Mouse (Mus musculus) CH12.LX (cell line): Measurements from ENCODE around the gene Zfp629. TPM values are rescaled to one million over a fixed set of nuclear protein-coding genes. Genes with fewer than 3 reads are reported as not detected.
A peak's percentile ranks its signal among the peaks of the same experiment; 100 is the strongest.

ENCODE experiments used
- DNase-seq: peaks from one replicate; pipeline ENCODE4 v3.0.0-alpha.2; 2013; ENCODE audit errors: extremely low read depth
- H3K27ac ChIP-seq: 2 replicates; pipeline ENCODE4 v1.5.1; 2012; ENCODE audit warnings: low read depth, mild to moderate bottlenecking, control low read depth, moderate library complexity; ENCODE audit not compliant: insufficient read depth
- H3K27me3 ChIP-seq: replicated peaks from 2 replicates; pipeline ENCODE3; 2012; ENCODE audit warnings: inconsistent platforms
- H3K36me3 ChIP-seq, 2 experiments: replicated peaks in 1 of 2; 2 replicates each; pipeline versions ENCODE3 to v1.6.1; 2012; ENCODE audit warnings: inconsistent platforms in 1 of 2, low read length in 1 of 2, mild to moderate bottlenecking in 1 of 2, mixed read lengths in 1 of 2, moderate library complexity in 1 of 2; ENCODE audit not compliant: control insufficient read depth in 1 of 2, insufficient read depth in 1 of 2
- H3K4me1 ChIP-seq, 2 experiments: 2 replicates each; pipeline ENCODE4 v1.6.1; 2012; ENCODE audit warnings: inconsistent platforms in 1 of 2, moderate library complexity in 1 of 2; ENCODE audit not compliant: insufficient read depth in 2 of 2, control insufficient read depth in 1 of 2
- H3K4me2 ChIP-seq: 2 replicates; pipeline ENCODE4 v1.6.1; 2012; ENCODE audit warnings: low read depth, mild to moderate bottlenecking, control low read depth; ENCODE audit not compliant: poor library complexity, insufficient read depth, severe bottlenecking
- H3K4me3 ChIP-seq, 3 experiments: fragments of 150-350 bp in 1 of 3; sonication (generic) in 1 of 3; replicated peaks in 1 of 3; 2 replicates each; pipeline versions ENCODE3 to v1.5.1; 2011 to 2012; ENCODE audit warnings: low read depth in 2 of 3, low read length in 2 of 3, mild to moderate bottlenecking in 2 of 3, moderate library complexity in 2 of 3, control low read depth in 1 of 3, improper control_type of control experiment in 1 of 3, inconsistent platforms in 1 of 3, mixed read lengths in 1 of 3; ENCODE audit not compliant: poor library complexity in 1 of 3
- H3K79me2 ChIP-seq: replicated peaks from 2 replicates; pipeline ENCODE4 v1.6.1; 2012; ENCODE audit warnings: mild to moderate bottlenecking, moderate library complexity; ENCODE audit not compliant: control insufficient read depth, poor library complexity, insufficient read depth, severe bottlenecking; ENCODE audit errors: extremely low read depth
- H3K9ac ChIP-seq: 2 replicates; pipeline ENCODE4 v1.6.1; 2012; ENCODE audit warnings: low read depth, mild to moderate bottlenecking, control low read depth, moderate library complexity; ENCODE audit not compliant: insufficient read depth
- H3K9me3 ChIP-seq: replicated peaks from 2 replicates; pipeline ENCODE3; 2012; ENCODE audit warnings: low read length, inconsistent platforms, mixed read lengths
- BHLHE40 ChIP-seq: IDR thresholded peaks from 2 replicates; pipeline ENCODE4 v1.6.1; 2011; ENCODE audit warnings: mild to moderate bottlenecking, low read depth, low read length, improper control_type of control experiment
- CHD1 ChIP-seq: IDR thresholded peaks from 2 replicates; pipeline ENCODE4 v1.6.1; 2012; ENCODE audit warnings: low read depth, low read length, improper control_type of control experiment, inconsistent platforms
- CHD2 ChIP-seq: IDR thresholded peaks from 2 replicates; pipeline ENCODE4 v1.6.1; 2011; ENCODE audit warnings: low read length, improper control_type of control experiment
- E2F4 ChIP-seq: IDR thresholded peaks from 2 replicates; pipeline ENCODE4 v1.6.1; 2011; ENCODE audit warnings: low read depth, low read length, improper control_type of control experiment; ENCODE audit not compliant: insufficient replicate concordance
- ELF1 ChIP-seq: IDR thresholded peaks from 2 replicates; pipeline ENCODE4 v1.6.1; 2014; ENCODE audit warnings: low read depth, mild to moderate bottlenecking, inconsistent platforms, low read length, improper control_type of control experiment
- EP300 ChIP-seq: IDR thresholded peaks from 2 replicates; pipeline ENCODE4 v1.6.1; 2011; ENCODE audit warnings: low read length, improper control_type of control experiment
- ETS1 ChIP-seq: conservative IDR thresholded peaks from 2 replicates; pipeline ENCODE4 v1.6.1; 2012; ENCODE audit warnings: low read depth, mild to moderate bottlenecking, inconsistent platforms, low read length, improper control_type of control experiment, moderate library complexity
- GABPA ChIP-seq: IDR thresholded peaks from 2 replicates; pipeline ENCODE4 v1.6.1; 2012; ENCODE audit warnings: low read depth, low read length, improper control_type of control experiment, inconsistent platforms; ENCODE audit not compliant: insufficient replicate concordance
- IRF4 ChIP-seq: IDR thresholded peaks from 2 replicates; pipeline ENCODE4 v1.6.1; 2014; ENCODE audit warnings: low read depth, mild to moderate bottlenecking, inconsistent platforms, low read length, improper control_type of control experiment
- JUN ChIP-seq: IDR thresholded peaks from 2 replicates; pipeline ENCODE4 v1.6.1; 2011; ENCODE audit warnings: low read depth, mild to moderate bottlenecking, low read length, improper control_type of control experiment, moderate library complexity; ENCODE audit not compliant: insufficient read depth
- JUND ChIP-seq: conservative IDR thresholded peaks from 2 replicates; pipeline ENCODE4 v1.6.1; 2011; ENCODE audit warnings: low read depth, low read length, improper control_type of control experiment
- KAT2A ChIP-seq: IDR thresholded peaks from 2 replicates; pipeline ENCODE4 v1.6.1; 2012; ENCODE audit warnings: low read length, improper control_type of control experiment, inconsistent platforms; ENCODE audit not compliant: insufficient replicate concordance
- MAFK ChIP-seq: IDR thresholded peaks from 2 replicates; pipeline ENCODE4 v1.6.1; 2011; ENCODE audit warnings: low read length, improper control_type of control experiment; ENCODE audit not compliant: insufficient replicate concordance
- MAZ ChIP-seq: IDR thresholded peaks from 2 replicates; pipeline ENCODE4 v1.6.1; 2012; ENCODE audit warnings: low read depth, mild to moderate bottlenecking, inconsistent platforms, low read length, improper control_type of control experiment, moderate library complexity
- MXI1 ChIP-seq: IDR thresholded peaks from 2 replicates; pipeline ENCODE4 v1.6.1; 2011; ENCODE audit warnings: mild to moderate bottlenecking, low read depth, low read length, improper control_type of control experiment
- MYC ChIP-seq: IDR thresholded peaks from 2 replicates; pipeline ENCODE4 v1.6.1; 2011; ENCODE audit warnings: low read depth, mild to moderate bottlenecking, improper control_type of control experiment, low read length
- NELFE ChIP-seq: IDR thresholded peaks from 2 replicates; pipeline ENCODE4 v1.6.1; 2011; ENCODE audit warnings: low read depth, low read length, improper control_type of control experiment
- NRF1 ChIP-seq: IDR thresholded peaks from 2 replicates; pipeline ENCODE4 v1.6.1; 2014; ENCODE audit warnings: low read depth, mild to moderate bottlenecking, inconsistent platforms, low read length, improper control_type of control experiment, moderate library complexity
- PAX5 ChIP-seq: IDR thresholded peaks from 2 replicates; pipeline ENCODE4 v1.6.1; 2012; ENCODE audit warnings: low read length, inconsistent platforms, mixed read lengths
- POLR2A ChIP-seq: IDR thresholded peaks from 2 replicates; pipeline ENCODE4 v1.6.1; 2011; ENCODE audit warnings: low read depth, mild to moderate bottlenecking, improper control_type of control experiment, low read length
- RCOR1 ChIP-seq: conservative IDR thresholded peaks from 2 replicates; pipeline ENCODE4 v1.6.1; 2012; ENCODE audit warnings: low read depth, mild to moderate bottlenecking, inconsistent platforms, low read length, improper control_type of control experiment
- SMC3 ChIP-seq: IDR thresholded peaks from 2 replicates; pipeline ENCODE4 v1.6.1; 2011; ENCODE audit warnings: low read depth, low read length, improper control_type of control experiment
- TBP ChIP-seq: conservative IDR thresholded peaks from 2 replicates; pipeline ENCODE4 v1.6.1; 2011; ENCODE audit warnings: low read depth, low read length, improper control_type of control experiment
- TCF12 ChIP-seq: IDR thresholded peaks from 2 replicates; pipeline ENCODE4 v1.6.1; 2014; ENCODE audit warnings: low read depth, mild to moderate bottlenecking, inconsistent platforms, low read length, improper control_type of control experiment
- UBTF ChIP-seq: IDR thresholded peaks from 2 replicates; pipeline ENCODE4 v1.6.1; 2012; ENCODE audit warnings: low read depth, mild to moderate bottlenecking, inconsistent platforms, low read length, improper control_type of control experiment, moderate library complexity
- USF1 ChIP-seq: IDR thresholded peaks from 2 replicates; pipeline ENCODE4 v1.6.1; 2014; ENCODE audit warnings: low read depth, mild to moderate bottlenecking, inconsistent platforms, low read length, improper control_type of control experiment
- USF2 ChIP-seq: conservative IDR thresholded peaks from 2 replicates; pipeline ENCODE4 v1.6.1; 2011; ENCODE audit warnings: low read depth, low read length, improper control_type of control experiment
- ZC3H11A ChIP-seq: IDR thresholded peaks from 2 replicates; pipeline ENCODE4 v1.6.1; 2012; ENCODE audit warnings: low read depth, mild to moderate bottlenecking, inconsistent platforms, low read length, improper control_type of control experiment
- ZKSCAN1 ChIP-seq: IDR thresholded peaks from 2 replicates; pipeline ENCODE4 v1.6.1; 2012; ENCODE audit warnings: low read depth, inconsistent platforms, low read length, improper control_type of control experiment, borderline replicate concordance
- ZNF384 ChIP-seq: IDR thresholded peaks from 2 replicates; pipeline ENCODE4 v1.6.1; 2012; ENCODE audit warnings: low read depth, low read length, improper control_type of control experiment, inconsistent platforms
- dilution Hi-C: fragments of 300-500 bp; cut with MboI; formaldehyde crosslinking; loops from 2 replicates; pipeline ENCODE4 v1.14.3; 2020; ENCODE audit warnings: low sequenced_read_pairs; ENCODE audit not compliant: extremely low pct_unique_long_range_greater_than_20kb, extremely low pct_ligation_motif_present
- in situ Hi-C: fragments of 300-500 bp; cut with MboI; formaldehyde crosslinking; loops from 3 replicates; pipeline ENCODE4 v1.14.3; 2019; ENCODE audit warnings: low sequenced_read_pairs, low pct_ligation_motif_present, low pct_unique_long_range_greater_than_20kb, mixed read lengths
- polyA plus RNA-seq: library from polyadenylated mRNA; unstranded; fragments of >175 nt; gene quantifications from 2 replicates; pipeline ENCODE4 v1.2.1, GENCODE M21; 2012; ENCODE audit warnings: low read depth; ENCODE audit not compliant: insufficient read length
- total RNA-seq, 2 experiments: library from RNA; depleted of rRNA; stranded (reverse); fragments of 300-350 nt in 1 of 2; fragments of >200 nt in 1 of 2; gene quantifications; 2 replicates each; pipeline ENCODE4 v1.2.3; 2012 to 2014

The Zfp629 gene
- total and polyA plus RNA-seq, 3 experiments = 0.38 to 3.2 (median 0.94) TPM

DNA sequence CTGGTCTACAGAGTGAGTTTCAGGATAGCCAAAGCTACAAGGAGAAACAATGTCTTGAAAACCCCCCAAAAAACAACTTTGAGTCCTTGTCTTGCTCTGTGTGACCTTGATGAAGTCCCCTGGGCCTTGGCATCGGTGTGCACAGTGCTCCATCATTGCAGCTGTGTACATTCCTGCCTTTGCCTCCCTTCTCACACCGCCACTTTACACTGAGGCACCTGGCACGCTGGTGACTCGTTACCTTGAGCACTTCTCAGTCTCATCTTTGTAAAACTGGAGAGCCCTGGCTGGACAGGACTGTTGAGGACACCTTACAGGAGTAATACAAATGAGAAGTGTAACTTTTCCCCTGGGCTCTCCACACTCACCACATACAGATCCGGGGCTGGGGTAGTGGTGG lies 28.4 kb downstream of the Zfp629 start:
- H3K4me3 ChIP-seq = no peak overlapping the region
- in situ Hi-C loops (no loop called here), dilution Hi-C loops (no loop called here)
- peaks cover 7 to 39% of the 10 kb centered on the region in 2 experiments; a peak in 3 of 4 replicates for H3K4me1 ChIP-seq
- H3K4me2 ChIP-seq = peak overlapping the region; percentile 89
- no peak for TF ChIP-seq CHD2
- TF ChIP-seq USF2 = no peak
- no peak for TF ChIP-seq SMC3
- no peak for TF ChIP-seq MAZ
- TF ChIP-seq MXI1 = no peak
- no peak for TF ChIP-seq GABPA
- no peak for TF ChIP-seq MAFK
- no peak for TF ChIP-seq UBTF
- TF ChIP-seq NRF1 = no peak
- no peak for TF ChIP-seq KAT2A
- TF ChIP-seq EP300 = no peak
- no peak for TF ChIP-seq MYC
- no peak for TF ChIP-seq JUND
- TF ChIP-seq ELF1 = no peak
- no peak for TF ChIP-seq E2F4
- no peak for TF ChIP-seq JUN
- TF ChIP-seq TBP = no peak
- no peak for TF ChIP-seq ZNF384
- TF ChIP-seq NELFE = no peak
- no peak for TF ChIP-seq IRF4
- H3K27ac ChIP-seq = no peak overlapping the region
- peak overlapping the region; percentile 20; the same call in 1 of the 2 replicates for H3K9ac ChIP-seq
- H3K27me3 ChIP-seq = no peaks in the 10 kb centered on the region
- H3K36me3 ChIP-seq = peaks cover 49 to 69% of the 10 kb centered on the region in 2 experiments
- H3K9me3 ChIP-seq = no peaks in the 10 kb centered on the region
- peaks cover 13% of the 10 kb centered on the region for H3K79me2 ChIP-seq
- no peak for DNase-seq

DNA sequence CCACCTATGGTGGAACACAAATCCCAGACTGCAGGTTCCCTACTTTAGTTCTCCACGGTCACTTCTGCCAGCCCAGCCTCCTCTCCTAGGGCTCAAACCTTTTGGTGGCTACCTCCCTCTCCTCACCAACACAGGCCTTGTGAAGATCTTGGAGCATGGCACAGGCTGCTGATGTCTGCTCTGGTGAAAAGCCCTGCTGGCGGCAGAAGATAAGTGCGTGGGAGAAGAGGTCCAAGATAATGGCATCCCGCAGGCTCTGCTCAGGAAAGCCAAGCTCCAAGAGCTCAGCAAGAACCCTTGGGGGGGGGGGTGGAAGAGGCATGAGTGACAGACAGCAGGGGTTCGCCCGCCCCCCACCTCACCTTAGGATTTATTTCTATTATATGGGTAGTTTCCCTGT lies 29.4 kb downstream of the Zfp629 start:
- no peak overlapping the region for H3K27ac ChIP-seq
- H3K4me3 ChIP-seq = no peak overlapping the region
- DNase-seq = no peak
- H3K4me1 ChIP-seq = peaks cover 7 to 29% of the 10 kb centered on the region in 2 experiments; a peak in 3 of 4 replicates
- in situ Hi-C loops = no loop called here
- peaks cover 13% of the 10 kb centered on the region for H3K79me2 ChIP-seq
- no peaks in the 10 kb centered on the region for H3K9me3 ChIP-seq
- no peak overlapping the region for H3K4me2 ChIP-seq
- H3K36me3 ChIP-seq = peaks cover 46 to 69% of the 10 kb centered on the region in 2 experiments
- dilution Hi-C loops = no loop called here
- no peak overlapping the region for H3K9ac ChIP-seq
- no peak for TF ChIP-seq USF1
- no peak for TF ChIP-seq BHLHE40
- TF ChIP-seq POLR2A = no peak
- TF ChIP-seq TCF12 = no peak
- no peak for TF ChIP-seq ELF1
- no peak for TF ChIP-seq RCOR1
- no peak for TF ChIP-seq MAFK
- no peak for TF ChIP-seq PAX5
- TF ChIP-seq ETS1 = no peak
- TF ChIP-seq JUN = no peak
- no peak for TF ChIP-seq KAT2A
- TF ChIP-seq SMC3 = no peak
- TF ChIP-seq ZC3H11A = no peak
- TF ChIP-seq ZKSCAN1 = no peak
- TF ChIP-seq CHD1 = no peak
- H3K27me3 ChIP-seq = no peaks in the 10 kb centered on the region
